Mouse (Mus musculus) heart, postnatal 0 days (tissue): ENCODE data around the gene Nipal4.

ENCODE experiments used
- CTCF ChIP-seq: IDR thresholded peaks from 2 replicates; pipeline ENCODE4 v1.5.1; 2016; ENCODE audit warnings: antibody characterized with exemption, control low read depth, low read depth
- EP300 ChIP-seq: IDR thresholded peaks from 2 replicates; pipeline ENCODE4 v1.6.1; 2016; ENCODE audit warnings: antibody characterized with exemption, low read depth

GRCm38 (mm10) chr11:46126317-46126716 lies 40.0 kb downstream of the Nipal4 start:
- TF ChIP-seq CTCF (no peak), EP300 (no peak)
